Mouse (Mus musculus) thymus, postnatal 36 days (tissue): Measurements from ENCODE around the gene Ifnz.
"Not testable (repeated sequence)": the region's sequence is repeated elsewhere in the genome, so short reads cannot be mapped to it uniquely, and the experiment has no call there.

Experiments used
- DNase-seq, 2 experiments: peaks; one replicate each; pipeline ENCODE4 v3.0.0; 2022; ENCODE audit warnings: mixed read lengths in 2 of 2

Gene Ifnz

DNA sequence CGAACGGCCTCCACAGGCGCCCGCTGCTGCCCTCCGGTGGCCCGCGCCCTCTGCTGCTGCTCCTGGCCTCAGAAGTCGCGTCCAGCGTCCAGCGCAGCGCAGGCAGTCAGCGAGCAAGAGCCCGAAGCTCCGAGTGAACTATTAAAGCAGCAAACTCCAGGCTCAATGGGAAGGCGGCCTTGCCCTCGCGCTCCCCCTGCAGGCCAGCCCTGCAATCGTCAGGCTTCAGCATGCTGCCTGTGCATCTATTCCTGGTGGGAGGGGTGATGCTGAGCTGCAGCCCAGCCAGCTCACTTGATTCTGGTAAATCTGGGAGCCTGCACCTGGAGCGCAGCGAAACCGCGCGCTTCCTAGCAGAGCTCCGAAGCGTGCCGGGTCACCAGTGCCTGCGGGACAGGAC is 6.5 kb downstream of the Ifnz start, which contains the start of gene Gm13277:
Gene Gm13277 (plus strand): TSS at position 231 of the 400 bp plus-strand sequence.
- peak; percentile 67 to 75 for DNase-seq

DNA sequence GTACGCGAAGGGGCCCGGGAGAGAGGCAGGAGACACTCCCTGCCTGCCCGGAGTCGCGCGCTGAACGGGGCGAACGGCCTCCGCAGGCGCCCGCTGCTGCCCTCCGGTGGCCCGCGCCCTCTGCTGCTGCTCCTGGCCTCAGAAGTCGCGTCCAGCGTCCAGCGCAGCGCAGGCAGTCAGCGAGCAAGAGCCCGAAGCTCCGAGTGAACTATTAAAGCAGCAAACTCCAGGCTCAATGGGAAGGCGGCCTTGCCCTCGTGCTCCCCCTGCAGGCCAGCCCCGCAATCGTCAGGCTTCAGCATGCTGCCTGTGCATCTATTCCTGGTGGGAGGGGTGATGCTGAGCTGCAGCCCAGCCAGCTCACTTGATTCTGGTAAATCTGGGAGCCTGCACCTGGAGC is 9.3 kb downstream of the Ifnz start, which contains the start of gene Gm13278:
Gene Gm13278 (plus strand): TSS at position 301 of the 400 bp plus-strand sequence.
- not testable (repeated sequence) for DNase-seq

DNA sequence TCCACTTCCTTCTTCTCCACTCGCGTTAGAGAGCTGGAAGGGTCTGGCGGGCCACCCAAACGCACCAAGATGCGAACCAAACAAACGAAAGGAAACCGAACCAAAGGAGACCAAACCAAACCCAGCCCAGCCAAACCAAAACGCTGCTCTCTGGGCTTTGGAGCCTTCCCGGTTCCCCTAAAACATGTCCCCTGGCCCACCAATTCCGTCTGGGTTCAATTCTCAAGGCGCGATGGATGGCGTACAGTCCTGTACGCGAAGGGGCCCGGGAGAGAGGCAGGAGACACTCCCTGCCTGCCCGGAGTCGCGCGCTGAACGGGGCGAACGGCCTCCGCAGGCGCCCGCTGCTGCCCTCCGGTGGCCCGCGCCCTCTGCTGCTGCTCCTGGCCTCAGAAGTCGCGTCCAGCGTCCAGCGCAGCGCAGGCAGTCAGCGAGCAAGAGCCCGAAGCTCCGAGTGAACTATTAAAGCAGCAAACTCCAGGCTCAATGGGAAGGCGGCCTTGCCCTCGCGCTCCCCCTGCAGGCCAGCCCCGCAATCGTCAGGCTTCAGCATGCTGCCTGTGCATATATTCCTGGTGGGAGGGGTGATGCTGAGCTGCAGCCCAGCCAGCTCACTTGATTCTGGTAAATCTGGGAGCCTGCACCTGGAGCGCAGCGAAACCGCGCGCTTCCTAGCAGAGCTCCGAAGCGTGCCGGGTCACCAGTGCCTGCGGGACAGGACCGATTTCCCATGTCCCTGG is 12.2 kb downstream of the Ifnz start, which contains the start of gene Gm13275:
Gene Gm13275 (plus strand): TSS at position 552 of the 740 bp plus-strand sequence.
- DNase-seq: peak; percentile 74 to 82

DNA sequence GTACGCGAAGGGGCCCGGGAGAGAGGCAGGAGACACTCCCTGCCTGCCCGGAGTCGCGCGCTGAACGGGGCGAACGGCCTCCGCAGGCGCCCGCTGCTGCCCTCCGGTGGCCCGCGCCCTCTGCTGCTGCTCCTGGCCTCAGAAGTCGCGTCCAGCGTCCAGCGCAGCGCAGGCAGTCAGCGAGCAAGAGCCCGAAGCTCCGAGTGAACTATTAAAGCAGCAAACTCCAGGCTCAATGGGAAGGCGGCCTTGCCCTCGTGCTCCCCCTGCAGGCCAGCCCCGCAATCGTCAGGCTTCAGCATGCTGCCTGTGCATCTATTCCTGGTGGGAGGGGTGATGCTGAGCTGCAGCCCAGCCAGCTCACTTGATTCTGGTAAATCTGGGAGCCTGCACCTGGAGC is 15.2 kb downstream of the Ifnz start, which contains the start of gene Gm13279:
Gene Gm13279 (plus strand): TSS at position 301 of the 400 bp plus-strand sequence.
- DNase-seq: not testable (repeated sequence)

DNA sequence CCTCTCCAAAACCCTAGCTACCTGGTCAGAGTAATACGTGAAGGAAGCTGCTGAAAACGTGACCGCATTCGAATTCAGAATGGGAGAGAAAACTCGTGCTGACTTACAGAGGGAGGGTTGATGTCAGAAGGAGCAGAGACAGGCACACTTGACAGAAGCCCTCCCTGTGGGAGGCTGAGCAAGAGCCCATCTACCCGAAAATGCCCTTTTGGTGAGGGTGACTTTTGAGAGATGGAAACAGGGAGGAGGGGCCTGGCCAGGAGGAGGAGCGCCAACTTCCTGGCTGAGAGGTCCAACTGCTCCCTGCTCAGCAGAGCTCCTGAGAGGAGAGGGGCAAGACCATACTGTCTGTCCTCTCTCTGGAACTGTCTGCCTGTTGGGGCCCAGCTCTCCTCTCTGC is 17.4 kb downstream of the Ifnz start, which contains the start of gene Gm13285:
Gene Gm13285 (plus strand): TSS at position 301 of the 400 bp plus-strand sequence.
- not testable (repeated sequence) for DNase-seq

DNA sequence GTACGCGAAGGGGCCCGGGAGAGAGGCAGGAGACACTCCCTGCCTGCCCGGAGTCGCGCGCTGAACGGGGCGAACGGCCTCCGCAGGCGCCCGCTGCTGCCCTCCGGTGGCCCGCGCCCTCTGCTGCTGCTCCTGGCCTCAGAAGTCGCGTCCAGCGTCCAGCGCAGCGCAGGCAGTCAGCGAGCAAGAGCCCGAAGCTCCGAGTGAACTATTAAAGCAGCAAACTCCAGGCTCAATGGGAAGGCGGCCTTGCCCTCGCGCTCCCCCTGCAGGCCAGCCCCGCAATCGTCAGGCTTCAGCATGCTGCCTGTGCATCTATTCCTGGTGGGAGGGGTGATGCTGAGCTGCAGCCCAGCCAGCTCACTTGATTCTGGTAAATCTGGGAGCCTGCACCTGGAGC is 21.0 kb downstream of the Ifnz start, which contains the start of gene Gm13287:
Gene Gm13287 (plus strand): TSS at position 301 of the 400 bp plus-strand sequence.
- DNase-seq: not testable (repeated sequence)

DNA sequence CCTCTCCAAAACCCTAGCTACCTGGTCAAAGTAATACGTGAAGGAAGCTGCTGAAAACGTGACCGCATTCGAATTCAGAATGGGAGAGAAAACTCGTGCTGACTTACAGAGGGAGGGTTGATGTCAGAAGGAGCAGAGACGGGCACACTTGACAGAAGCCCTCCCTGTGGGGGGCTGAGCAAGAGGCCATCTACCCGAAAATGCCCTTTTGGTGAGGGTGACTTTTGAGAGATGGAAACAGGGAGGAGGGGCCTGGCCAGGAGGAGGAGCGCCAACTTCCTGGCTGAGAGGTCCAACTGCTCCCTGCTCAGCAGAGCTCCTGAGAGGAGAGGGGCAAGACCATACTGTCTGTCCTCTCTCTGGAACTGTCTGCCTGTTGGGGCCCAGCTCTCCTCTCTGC is 23.3 kb downstream of the Ifnz start, which contains the start of gene Gm13288:
Gene Gm13288 (plus strand): TSS at position 301 of the 400 bp plus-strand sequence.
- DNase-seq: not testable (repeated sequence)

DNA sequence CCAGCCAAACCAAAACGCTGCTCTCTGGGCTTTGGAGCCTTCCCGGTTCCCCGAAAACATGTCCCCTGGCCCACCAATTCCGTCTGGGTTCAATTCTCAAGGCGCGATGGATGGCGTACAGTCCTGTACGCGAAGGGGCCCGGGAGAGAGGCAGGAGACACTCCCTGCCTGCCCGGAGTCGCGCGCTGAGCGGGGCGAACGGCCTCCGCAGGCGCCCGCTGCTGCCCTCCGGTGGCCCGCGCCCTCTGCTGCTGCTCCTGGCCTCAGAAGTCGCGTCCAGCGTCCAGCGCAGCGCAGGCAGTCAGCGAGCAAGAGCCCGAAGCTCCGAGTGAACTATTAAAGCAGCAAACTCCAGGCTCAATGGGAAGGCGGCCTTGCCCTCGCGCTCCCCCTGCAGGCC is 23.8 kb downstream of the Ifnz start:
- peak in 1 of 2 experiments; percentile 13 for DNase-seq

DNA sequence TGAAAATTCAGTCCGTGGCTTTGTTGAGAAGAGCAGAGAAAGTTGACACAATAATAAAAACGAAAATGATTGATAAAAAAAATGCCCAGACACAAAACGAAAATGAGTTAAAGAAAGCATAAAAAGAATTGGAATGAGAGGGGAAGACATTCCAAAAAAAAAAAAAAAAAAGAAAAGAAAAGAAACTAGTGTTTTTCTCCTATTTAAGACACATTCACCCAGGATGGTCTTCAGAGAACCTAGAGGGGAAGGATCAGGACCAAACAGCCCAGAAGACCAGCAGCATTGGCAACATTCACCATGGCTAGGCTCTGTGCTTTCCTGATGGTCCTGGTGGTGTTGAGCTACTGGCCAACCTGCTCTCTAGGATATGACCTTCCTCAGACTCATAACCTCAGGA is 34.0 kb downstream of the Ifnz start, which contains the start of gene Ifna7:
Gene Ifna7 (plus strand): TSS at position 301 of the 400 bp plus-strand sequence.
- DNase-seq: no peak

DNA sequence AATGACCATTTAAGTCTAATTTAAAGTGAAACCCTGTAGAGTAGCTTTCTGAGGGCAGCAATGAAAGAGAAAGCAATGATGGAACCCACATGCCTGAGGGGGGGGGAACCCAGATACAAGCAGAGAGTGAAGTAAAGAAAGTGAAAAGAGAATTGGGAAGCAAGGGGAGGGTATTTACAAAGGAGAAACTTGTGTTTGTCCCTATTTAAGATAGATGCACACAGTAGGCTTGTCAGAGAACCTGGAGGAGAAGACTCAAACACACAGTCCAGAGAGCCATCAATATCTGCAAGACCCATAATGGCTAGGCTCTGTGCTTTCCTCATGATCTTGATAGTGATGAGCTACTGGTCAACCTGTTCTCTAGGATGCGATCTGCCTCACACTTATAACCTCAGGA is 37.7 kb downstream of the Ifnz start, which contains the start of gene Ifna11:
Gene Ifna11 (plus strand): TSS at position 301 of the 400 bp plus-strand sequence.
- DNase-seq: no peak

DNA sequence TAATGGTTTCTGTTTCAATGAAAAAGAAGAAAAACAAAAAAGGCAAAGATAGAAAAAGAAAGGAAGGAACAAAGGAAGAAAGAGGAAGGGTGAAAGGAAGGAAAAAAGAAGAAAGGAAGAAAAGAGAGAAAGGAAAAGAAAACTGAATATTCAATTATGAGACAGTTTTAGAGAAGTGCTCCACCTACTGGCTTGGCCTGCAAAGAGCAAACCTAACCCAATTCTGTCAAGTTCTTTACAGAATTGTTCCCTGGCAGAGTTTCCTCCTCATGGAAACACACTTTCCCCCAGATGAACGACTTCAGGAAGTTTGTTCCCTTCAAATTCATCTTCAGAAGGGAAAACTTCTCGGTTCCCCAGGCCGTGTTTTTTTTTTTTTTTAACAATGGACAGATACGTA is 41.1 kb downstream of the Ifnz start:
- DNase-seq: no peak

DNA sequence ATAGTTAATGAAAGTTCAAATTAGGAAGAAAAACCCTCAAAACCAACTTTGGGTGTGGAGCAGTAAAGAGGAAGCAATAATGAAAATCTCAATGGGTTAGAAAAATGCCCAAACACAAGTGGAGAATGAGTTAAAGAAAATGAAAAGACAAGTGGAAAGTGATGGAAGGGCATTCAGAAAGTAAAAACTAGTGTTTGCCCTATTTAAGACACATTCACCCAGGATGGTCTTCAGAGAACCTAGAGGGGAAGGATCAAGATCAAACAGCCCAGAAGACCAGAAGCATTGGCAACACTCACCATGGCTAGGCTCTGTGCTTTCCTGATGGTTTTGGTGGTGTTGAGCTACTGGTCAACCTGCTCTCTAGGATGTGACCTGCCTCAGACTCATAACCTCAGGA is 45.2 kb downstream of the Ifnz start, which contains the start of gene Ifna6:
Gene Ifna6 (plus strand): TSS at position 301 of the 400 bp plus-strand sequence.
- not testable (repeated sequence) for DNase-seq

DNA sequence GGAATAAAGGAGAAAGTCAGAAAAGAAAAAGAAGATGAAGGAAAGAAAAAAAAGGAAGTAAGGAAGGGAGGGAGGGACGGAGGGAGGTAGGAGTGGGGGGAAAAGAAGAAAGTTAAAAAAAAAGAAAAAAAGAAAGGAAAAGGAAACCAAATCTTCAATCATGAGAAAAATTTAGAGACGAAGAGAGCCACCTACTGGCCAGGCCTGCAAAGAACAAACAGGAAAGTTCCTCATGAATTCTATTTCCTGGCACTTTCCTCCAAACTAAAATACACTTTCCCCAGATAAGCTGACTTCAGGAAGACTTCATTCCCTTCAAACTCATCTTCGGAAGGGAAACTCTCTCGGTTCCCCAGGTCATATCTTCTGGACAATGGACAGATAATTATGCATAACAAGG is 48.6 kb downstream of the Ifnz start:
- DNase-seq: peak; percentile 22 to 48
